Mouse (Mus musculus): Measurements from ENCODE around the gene Kmt5b. TPM values are rescaled to one million over a fixed set of nuclear protein-coding genes. Genes with fewer than 3 reads are reported as not detected.

The Kmt5b gene
- polyA plus RNA-seq, 1 experiment from 2014 or later = 41.7 TPM

GRCm38 (mm10) chr19:3765221-3765820 lies 1.9 kb upstream of the Kmt5b start:
- Histone ChIP-seq H3K4me2 (replicated peaks; ENCODE audit: low read depth, low read length) (no peak overlapping the region), H3K27ac (ENCODE audit: low read depth, low read length) (no peak overlapping the region), H3K27me3 (ENCODE audit: control insufficient read depth, insufficient read depth, low read length) (no peaks in the 10 kb centered on the region), H3K9ac (ENCODE audit: low read depth, low read length) (no peak overlapping the region), H3K9me3 (ENCODE audit: control insufficient read depth, low read length) (no peaks in the 10 kb centered on the region), H3K4me3 (ENCODE audit: low read length) (no peak overlapping the region), H3K4me1 (ENCODE audit: control insufficient read depth, insufficient read depth, low read length) (peaks cover 14% of the 10 kb centered on the region), H3K36me3 (ENCODE audit: control insufficient read depth, insufficient read depth, low read length) (peaks cover 6% of the 10 kb centered on the region; the same call in 1 of the 2 replicates)
- WGBS = 80% methylated on average over 4 of the region's 4 CpGs
- ATAC-seq (ENCODE audit: low FRiP score, low TSS enrichment) = no peak

- Histone ChIP-seq H3K4me1 (ENCODE audit: control insufficient read depth, insufficient read depth, low read length) (peaks cover 14% of the 10 kb centered on the region), H3K4me2 (replicated peaks; ENCODE audit: low read depth, low read length) (peak overlapping the region; percentile 77; the same call in 1 of the 2 replicates), H3K4me3 (ENCODE audit: low read length) (no peak overlapping the region), H3K9me3 (ENCODE audit: control insufficient read depth, low read length) (no peaks in the 10 kb centered on the region), H3K9ac (ENCODE audit: low read depth, low read length) (no peak overlapping the region), H3K27ac (ENCODE audit: low read depth, low read length) (no peak overlapping the region), H3K36me3 (ENCODE audit: control insufficient read depth, insufficient read depth, low read length) (peaks cover 10% of the 10 kb centered on the region; the same call in 1 of the 2 replicates), H3K27me3 (ENCODE audit: control insufficient read depth, insufficient read depth, low read length) (no peaks in the 10 kb centered on the region)
- ATAC-seq (ENCODE audit: low FRiP score, low TSS enrichment) = no peak
- 89% methylated on average over 5 of the region's 5 CpGs for WGBS
These were observed 843 bp upstream of the Kmt5b start for GRCm38 (mm10) chr19:3766378-3766777.

- Histone ChIP-seq H3K36me3 (ENCODE audit: control insufficient read depth, insufficient read depth, low read length) (peaks cover 10% of the 10 kb centered on the region; the same call in 1 of the 2 replicates), H3K27me3 (ENCODE audit: control insufficient read depth, insufficient read depth, low read length) (no peaks in the 10 kb centered on the region), H3K4me3 (ENCODE audit: low read length) (peak overlapping the region; percentile 98), H3K4me1 (ENCODE audit: control insufficient read depth, insufficient read depth, low read length) (peaks cover 14% of the 10 kb centered on the region), H3K9me3 (ENCODE audit: control insufficient read depth, low read length) (no peaks in the 10 kb centered on the region), H3K4me2 (replicated peaks; ENCODE audit: low read depth, low read length) (peak overlapping the region; percentile 77), H3K27ac (ENCODE audit: low read depth, low read length) (peak overlapping the region; percentile 100), H3K9ac (ENCODE audit: low read depth, low read length) (peak overlapping the region; percentile 100)
- under 1% methylated on average over 102 of the region's 111 CpGs for WGBS
- ATAC-seq (ENCODE audit: low FRiP score, low TSS enrichment) = peak; percentile 75
These were observed 818 bp downstream of the Kmt5b start for GRCm38 (mm10) chr19:3767781-3768696.

DNA sequence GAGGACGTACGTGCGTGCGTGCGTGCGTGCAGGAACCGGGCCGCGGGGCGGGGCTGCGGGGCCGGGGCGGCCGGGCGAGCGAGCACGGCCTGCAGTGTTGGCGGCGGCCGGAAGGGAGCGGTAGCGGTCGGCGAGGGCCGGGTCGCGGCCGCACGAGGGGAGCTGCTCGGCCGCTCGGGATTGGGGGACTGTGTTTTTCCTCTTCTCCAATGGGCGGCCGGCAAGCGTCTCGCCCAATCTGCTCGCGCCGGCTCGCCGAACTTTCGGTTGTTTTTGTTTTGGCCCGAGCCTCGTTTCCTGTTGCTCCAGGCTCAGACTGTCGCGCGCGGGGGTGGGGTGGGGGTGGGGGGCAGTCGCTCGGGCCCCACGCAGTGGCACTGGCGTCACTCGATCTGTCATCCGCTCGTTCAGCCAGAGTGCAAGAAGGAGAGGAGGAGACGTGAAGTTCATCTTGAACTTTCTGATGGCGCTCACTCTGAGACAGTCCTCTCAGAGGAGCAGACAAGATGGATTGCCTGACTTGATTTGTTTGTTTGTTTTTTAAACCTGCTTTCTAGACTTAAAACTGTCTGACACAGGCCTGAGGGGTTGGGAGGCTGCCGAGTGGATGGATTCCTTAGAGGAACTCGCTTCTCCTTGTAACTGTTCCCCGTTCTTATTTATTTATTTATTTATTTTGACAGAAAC lies 1.6 kb downstream of the Kmt5b start:
- Histone ChIP-seq H3K9ac (ENCODE audit: low read depth, low read length) (peak overlapping the region; percentile 100), H3K4me1 (ENCODE audit: control insufficient read depth, insufficient read depth, low read length) (peaks cover 14% of the 10 kb centered on the region), H3K4me2 (replicated peaks; ENCODE audit: low read depth, low read length) (peak overlapping the region; percentile 77), H3K27ac (ENCODE audit: low read depth, low read length) (peak overlapping the region; percentile 100), H3K9me3 (ENCODE audit: control insufficient read depth, low read length) (no peaks in the 10 kb centered on the region), H3K27me3 (ENCODE audit: control insufficient read depth, insufficient read depth, low read length) (no peaks in the 10 kb centered on the region), H3K36me3 (ENCODE audit: control insufficient read depth, insufficient read depth, low read length) (peaks cover 10% of the 10 kb centered on the region; the same call in 1 of the 2 replicates), H3K4me3 (ENCODE audit: low read length) (peak overlapping the region; percentile 98)
- WGBS = 2% methylated on average over 56 of the region's 60 CpGs
- ATAC-seq (ENCODE audit: low FRiP score, low TSS enrichment) = peak; percentile 90

GRCm38 (mm10) chr19:3769533-3769932 lies 2.3 kb downstream of the Kmt5b start:
- no peak for ATAC-seq (ENCODE audit: low FRiP score, low TSS enrichment)
- peaks cover 14% of the 10 kb centered on the region for H3K4me1 ChIP-seq (ENCODE audit: control insufficient read depth, insufficient read depth, low read length)
- no peaks in the 10 kb centered on the region for H3K27me3 ChIP-seq (ENCODE audit: control insufficient read depth, insufficient read depth, low read length)
- 84% methylated on average over 6 of the region's 6 CpGs for WGBS
- H3K36me3 ChIP-seq (ENCODE audit: control insufficient read depth, insufficient read depth, low read length) = peaks cover 10% of the 10 kb centered on the region; the same call in 1 of the 2 replicates
- peak overlapping the region; percentile 100; the same call in 1 of the 2 replicates for H3K9ac ChIP-seq (ENCODE audit: low read depth, low read length)
- H3K4me2 ChIP-seq (replicated peaks; ENCODE audit: low read depth, low read length) = peak overlapping the region; percentile 72
- no peak overlapping the region for H3K27ac ChIP-seq (ENCODE audit: low read depth, low read length)
- H3K4me3 ChIP-seq (ENCODE audit: low read length) = peak overlapping the region; percentile 98
- H3K9me3 ChIP-seq (ENCODE audit: control insufficient read depth, low read length) = no peaks in the 10 kb centered on the region

GRCm38 (mm10) chr19:3774159-3774558 lies 6.9 kb downstream of the Kmt5b start:
- H3K4me1 ChIP-seq (ENCODE audit: control insufficient read depth, insufficient read depth, low read length) = 0 out of 2 replicates have a peak, but pooled peaks cover 8% of the 10 kb centered on the region
- no peak overlapping the region for H3K4me3 ChIP-seq (ENCODE audit: low read length)
- no peaks in the 10 kb centered on the region for H3K9me3 ChIP-seq (ENCODE audit: control insufficient read depth, low read length)
- H3K36me3 ChIP-seq (ENCODE audit: control insufficient read depth, insufficient read depth, low read length) = peaks cover 10% of the 10 kb centered on the region; the same call in 1 of the 2 replicates
- no peak for ATAC-seq (ENCODE audit: low FRiP score, low TSS enrichment)
- 68% methylated on average over 2 of the region's 2 CpGs for WGBS
- H3K4me2 ChIP-seq (replicated peaks; ENCODE audit: low read depth, low read length) = no peak overlapping the region
- no peak overlapping the region for H3K27ac ChIP-seq (ENCODE audit: low read depth, low read length)
- no peak overlapping the region for H3K9ac ChIP-seq (ENCODE audit: low read depth, low read length)
- no peaks in the 10 kb centered on the region for H3K27me3 ChIP-seq (ENCODE audit: control insufficient read depth, insufficient read depth, low read length)

GRCm38 (mm10) chr19:3778713-3779112 lies 11.5 kb downstream of the Kmt5b start:
- Histone ChIP-seq H3K36me3 (ENCODE audit: control insufficient read depth, insufficient read depth, low read length) (peaks cover 14% of the 10 kb centered on the region; the same call in 1 of the 2 replicates), H3K27me3 (ENCODE audit: control insufficient read depth, insufficient read depth, low read length) (no peaks in the 10 kb centered on the region), H3K4me2 (replicated peaks; ENCODE audit: low read depth, low read length) (no peak overlapping the region), H3K27ac (ENCODE audit: low read depth, low read length) (no peak overlapping the region), H3K9me3 (ENCODE audit: control insufficient read depth, low read length) (no peaks in the 10 kb centered on the region), H3K4me1 (ENCODE audit: control insufficient read depth, insufficient read depth, low read length) (no peaks in the 10 kb centered on the region), H3K9ac (ENCODE audit: low read depth, low read length) (no peak overlapping the region), H3K4me3 (ENCODE audit: low read length) (no peak overlapping the region)
- WGBS = 92% methylated on average over 8 of the region's 8 CpGs
- ATAC-seq (ENCODE audit: low FRiP score, low TSS enrichment) = no peak

DNA sequence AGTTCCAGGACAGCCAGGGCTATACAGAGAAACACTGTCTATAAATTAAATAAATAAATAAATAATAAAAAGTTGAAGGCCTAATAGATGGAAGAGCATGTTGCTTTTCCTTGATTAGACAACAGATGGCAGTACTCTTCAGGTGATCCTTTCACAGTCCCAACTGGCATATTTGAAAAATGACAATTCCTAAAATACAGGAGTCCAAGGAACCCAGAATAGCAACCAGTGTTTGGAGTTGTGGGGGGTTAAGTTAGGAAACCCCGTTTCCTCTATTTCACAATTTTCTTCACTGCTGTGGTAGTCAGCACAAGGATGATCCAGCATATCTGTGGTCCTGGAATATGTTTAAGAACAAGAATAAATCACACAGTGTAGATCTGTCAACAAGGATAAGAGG lies 22.9 kb downstream of the Kmt5b start:
- H3K4me1 ChIP-seq (ENCODE audit: control insufficient read depth, insufficient read depth, low read length) = no peaks in the 10 kb centered on the region

More for the DNA sequence above, 22.9 kb downstream of the Kmt5b start:
- no peak for ATAC-seq (ENCODE audit: low FRiP score, low TSS enrichment)
- no peaks in the 10 kb centered on the region for H3K27me3 ChIP-seq (ENCODE audit: control insufficient read depth, insufficient read depth, low read length)
- no peak overlapping the region for H3K4me3 ChIP-seq (ENCODE audit: low read length)
- H3K4me2 ChIP-seq (replicated peaks; ENCODE audit: low read depth, low read length) = no peak overlapping the region
- H3K36me3 ChIP-seq (ENCODE audit: control insufficient read depth, insufficient read depth, low read length) = peaks cover 80% of the 10 kb centered on the region
- H3K9ac ChIP-seq (ENCODE audit: low read depth, low read length) = no peak overlapping the region
- H3K9me3 ChIP-seq (ENCODE audit: control insufficient read depth, low read length) = no peaks in the 10 kb centered on the region
- H3K27ac ChIP-seq (ENCODE audit: low read depth, low read length) = no peak overlapping the region
- 97% methylated on average over 1 of the region's 1 CpGs for WGBS
